Mouse (Mus musculus) CH12.LX (cell line): ENCODE data around the gene Ablim1. TPM values are rescaled to one million over a fixed set of nuclear protein-coding genes. Genes with fewer than 3 reads are reported as not detected.

Experiments
- DNase-seq: peaks from one replicate; pipeline ENCODE4 v3.0.0-alpha.2; 2013; ENCODE audit errors: extremely low read depth
- H3K27ac ChIP-seq: 2 replicates; pipeline ENCODE4 v1.5.1; 2012; ENCODE audit warnings: low read depth, mild to moderate bottlenecking, control low read depth, moderate library complexity; ENCODE audit not compliant: insufficient read depth
- H3K27me3 ChIP-seq: replicated peaks from 2 replicates; pipeline ENCODE3; 2012; ENCODE audit warnings: inconsistent platforms
- H3K36me3 ChIP-seq, 2 experiments: replicated peaks in 1 of 2; 2 replicates each; pipeline versions ENCODE3 to v1.6.1; 2012; ENCODE audit warnings: inconsistent platforms in 1 of 2, low read length in 1 of 2, mild to moderate bottlenecking in 1 of 2, mixed read lengths in 1 of 2, moderate library complexity in 1 of 2; ENCODE audit not compliant: control insufficient read depth in 1 of 2, insufficient read depth in 1 of 2
- H3K4me1 ChIP-seq, 2 experiments: 2 replicates each; pipeline ENCODE4 v1.6.1; 2012; ENCODE audit warnings: inconsistent platforms in 1 of 2, moderate library complexity in 1 of 2; ENCODE audit not compliant: insufficient read depth in 2 of 2, control insufficient read depth in 1 of 2
- H3K4me2 ChIP-seq: 2 replicates; pipeline ENCODE4 v1.6.1; 2012; ENCODE audit warnings: low read depth, mild to moderate bottlenecking, control low read depth; ENCODE audit not compliant: poor library complexity, insufficient read depth, severe bottlenecking
- H3K4me3 ChIP-seq, 3 experiments: fragments of 150-350 bp in 1 of 3; sonication (generic) in 1 of 3; replicated peaks in 1 of 3; 2 replicates each; pipeline versions ENCODE3 to v1.5.1; 2011 to 2012; ENCODE audit warnings: low read depth in 2 of 3, low read length in 2 of 3, mild to moderate bottlenecking in 2 of 3, moderate library complexity in 2 of 3, control low read depth in 1 of 3, improper control_type of control experiment in 1 of 3, inconsistent platforms in 1 of 3, mixed read lengths in 1 of 3; ENCODE audit not compliant: poor library complexity in 1 of 3
- H3K79me2 ChIP-seq: replicated peaks from 2 replicates; pipeline ENCODE4 v1.6.1; 2012; ENCODE audit warnings: mild to moderate bottlenecking, moderate library complexity; ENCODE audit not compliant: control insufficient read depth, poor library complexity, insufficient read depth, severe bottlenecking; ENCODE audit errors: extremely low read depth
- H3K9ac ChIP-seq: 2 replicates; pipeline ENCODE4 v1.6.1; 2012; ENCODE audit warnings: low read depth, mild to moderate bottlenecking, control low read depth, moderate library complexity; ENCODE audit not compliant: insufficient read depth
- H3K9me3 ChIP-seq: replicated peaks from 2 replicates; pipeline ENCODE3; 2012; ENCODE audit warnings: low read length, inconsistent platforms, mixed read lengths
- CTCF ChIP-seq, 2 experiments: IDR thresholded peaks in 1 of 2; conservative IDR thresholded peaks in 1 of 2; 2 replicates each; pipeline ENCODE4 v1.5.1; 2011 to 2012; ENCODE audit warnings: low read depth in 2 of 2, low read length in 2 of 2, improper control_type of control experiment in 1 of 2, inconsistent platforms in 1 of 2, mild to moderate bottlenecking in 1 of 2, moderate library complexity in 1 of 2
- ETS1 ChIP-seq: conservative IDR thresholded peaks from 2 replicates; pipeline ENCODE4 v1.6.1; 2012; ENCODE audit warnings: low read depth, mild to moderate bottlenecking, inconsistent platforms, low read length, improper control_type of control experiment, moderate library complexity
- GABPA ChIP-seq: IDR thresholded peaks from 2 replicates; pipeline ENCODE4 v1.6.1; 2012; ENCODE audit warnings: low read depth, low read length, improper control_type of control experiment, inconsistent platforms; ENCODE audit not compliant: insufficient replicate concordance
- JUN ChIP-seq: IDR thresholded peaks from 2 replicates; pipeline ENCODE4 v1.6.1; 2011; ENCODE audit warnings: low read depth, mild to moderate bottlenecking, low read length, improper control_type of control experiment, moderate library complexity; ENCODE audit not compliant: insufficient read depth
- JUND ChIP-seq: conservative IDR thresholded peaks from 2 replicates; pipeline ENCODE4 v1.6.1; 2011; ENCODE audit warnings: low read depth, low read length, improper control_type of control experiment
- MAZ ChIP-seq: IDR thresholded peaks from 2 replicates; pipeline ENCODE4 v1.6.1; 2012; ENCODE audit warnings: low read depth, mild to moderate bottlenecking, inconsistent platforms, low read length, improper control_type of control experiment, moderate library complexity
- MYC ChIP-seq: IDR thresholded peaks from 2 replicates; pipeline ENCODE4 v1.6.1; 2011; ENCODE audit warnings: low read depth, mild to moderate bottlenecking, improper control_type of control experiment, low read length
- NELFE ChIP-seq: IDR thresholded peaks from 2 replicates; pipeline ENCODE4 v1.6.1; 2011; ENCODE audit warnings: low read depth, low read length, improper control_type of control experiment
- NRF1 ChIP-seq: IDR thresholded peaks from 2 replicates; pipeline ENCODE4 v1.6.1; 2014; ENCODE audit warnings: low read depth, mild to moderate bottlenecking, inconsistent platforms, low read length, improper control_type of control experiment, moderate library complexity
- PAX5 ChIP-seq: IDR thresholded peaks from 2 replicates; pipeline ENCODE4 v1.6.1; 2012; ENCODE audit warnings: low read length, inconsistent platforms, mixed read lengths
- POLR2AphosphoS2 ChIP-seq: IDR thresholded peaks from 2 replicates; pipeline ENCODE4 v1.6.1; 2011; ENCODE audit warnings: low read depth, low read length, improper control_type of control experiment
- USF1 ChIP-seq: IDR thresholded peaks from 2 replicates; pipeline ENCODE4 v1.6.1; 2014; ENCODE audit warnings: low read depth, mild to moderate bottlenecking, inconsistent platforms, low read length, improper control_type of control experiment
- USF2 ChIP-seq: conservative IDR thresholded peaks from 2 replicates; pipeline ENCODE4 v1.6.1; 2011; ENCODE audit warnings: low read depth, low read length, improper control_type of control experiment
- ZKSCAN1 ChIP-seq: IDR thresholded peaks from 2 replicates; pipeline ENCODE4 v1.6.1; 2012; ENCODE audit warnings: low read depth, inconsistent platforms, low read length, improper control_type of control experiment, borderline replicate concordance
- ZNF384 ChIP-seq: IDR thresholded peaks from 2 replicates; pipeline ENCODE4 v1.6.1; 2012; ENCODE audit warnings: low read depth, low read length, improper control_type of control experiment, inconsistent platforms
- dilution Hi-C: fragments of 300-500 bp; cut with MboI; formaldehyde crosslinking; loops from 2 replicates; pipeline ENCODE4 v1.14.3; 2020; ENCODE audit warnings: low sequenced_read_pairs; ENCODE audit not compliant: extremely low pct_unique_long_range_greater_than_20kb, extremely low pct_ligation_motif_present
- in situ Hi-C: fragments of 300-500 bp; cut with MboI; formaldehyde crosslinking; loops from 3 replicates; pipeline ENCODE4 v1.14.3; 2019; ENCODE audit warnings: low sequenced_read_pairs, low pct_ligation_motif_present, low pct_unique_long_range_greater_than_20kb, mixed read lengths
- polyA plus RNA-seq: library from polyadenylated mRNA; unstranded; fragments of >175 nt; gene quantifications from 2 replicates; pipeline ENCODE4 v1.2.1, GENCODE M21; 2012; ENCODE audit warnings: low read depth; ENCODE audit not compliant: insufficient read length
- total RNA-seq, 2 experiments: library from RNA; depleted of rRNA; stranded (reverse); fragments of 300-350 nt in 1 of 2; fragments of >200 nt in 1 of 2; gene quantifications; 2 replicates each; pipeline ENCODE4 v1.2.3; 2012 to 2014

The Ablim1 gene
- total and polyA plus RNA-seq, 3 experiments = 0.85 to 2.4 (median 2.0) TPM

DNA sequence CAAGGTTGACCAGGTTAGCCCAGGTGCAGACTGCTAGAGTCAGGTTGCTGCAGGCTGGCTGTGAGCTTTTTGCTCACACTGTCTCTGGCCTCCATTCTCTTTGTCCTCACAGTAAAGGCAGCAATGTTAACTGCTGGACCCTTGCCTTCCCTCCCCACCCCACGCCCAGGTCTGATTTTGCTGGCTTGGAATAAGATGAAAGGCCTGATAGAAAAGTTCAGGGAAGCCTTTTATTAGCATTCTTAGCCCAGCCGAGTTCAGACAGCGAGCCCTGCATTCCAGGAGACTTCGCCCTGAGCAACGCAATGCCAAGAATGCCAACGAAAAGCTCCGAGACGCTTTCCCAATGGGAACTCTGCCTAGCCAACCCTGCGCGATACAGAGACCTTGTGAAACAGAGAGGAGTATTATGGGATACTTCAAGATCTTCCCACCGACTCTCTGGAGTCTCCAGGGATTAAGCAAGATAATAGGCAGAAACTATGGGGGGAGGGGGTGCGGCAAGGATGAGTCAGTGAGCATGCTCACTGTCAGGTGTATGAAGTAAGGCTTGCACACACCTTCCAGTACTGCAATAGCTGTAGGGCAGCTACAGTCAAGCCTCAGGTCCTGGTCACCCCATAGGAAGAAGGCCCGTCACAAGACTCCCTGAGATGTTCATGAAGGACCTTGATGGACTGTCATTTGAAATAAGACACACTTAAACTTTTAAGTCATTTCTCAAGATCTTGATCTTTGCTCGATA, 324.2 kb downstream of the Ablim1 start:
- H3K9me3 ChIP-seq = no peaks in the 10 kb centered on the region

DNA sequence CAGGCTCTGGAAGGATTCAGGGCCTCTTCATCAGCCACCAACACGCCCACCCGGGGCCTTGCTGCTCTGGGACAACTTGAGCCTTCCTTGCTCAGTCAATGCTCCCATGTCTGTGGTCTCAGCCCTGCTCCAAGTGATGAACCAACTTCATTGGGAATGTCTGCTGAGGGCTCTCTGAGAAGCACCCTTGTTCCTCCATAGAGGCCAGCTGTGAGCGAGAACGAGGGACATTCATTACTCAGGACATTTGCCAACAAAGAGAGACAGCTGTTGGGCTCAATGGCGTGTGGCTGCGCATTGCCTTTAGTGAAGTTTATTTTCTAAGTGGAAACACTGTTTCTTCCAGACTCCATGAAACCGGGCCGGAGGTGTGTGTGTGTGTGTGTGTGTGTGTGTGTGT, 325.5 kb downstream of the Ablim1 start:
- Histone ChIP-seq H3K4me2 (no peak overlapping the region), H3K4me1 (peaks cover 0 to 4% of the 10 kb centered on the region in 2 experiments; a peak in 2 of 4 replicates), H3K36me3 (no peaks in the 10 kb centered on the region), H3K27me3 (no peaks in the 10 kb centered on the region), H3K9me3 (no peaks in the 10 kb centered on the region), H3K4me3 (no peak overlapping the region), H3K27ac (no peak overlapping the region), H3K9ac (no peak overlapping the region), H3K79me2 (no peaks in the 10 kb centered on the region)
- in situ Hi-C loops (no loop called here), dilution Hi-C loops (no loop called here)
- no peak for DNase-seq
- TF ChIP-seq USF1 (no peak), ZKSCAN1 (no peak), USF2 (no peak), CTCF (conservative IDR thresholded peaks at IDR 0.05 in 1 of 2, IDR thresholded peaks at IDR 0.05 in 1 of 2; ENCODE audit: low read depth in 2 of 2, low read length in 2 of 2) (no peak), PAX5 (no peak), JUN (no peak), NRF1 (no peak), MAZ (no peak), ZNF384 (no peak), NELFE (no peak), JUND (no peak), POLR2AphosphoS2 (no peak), ETS1 (no peak)

More for the DNA sequence above, 324.2 kb downstream of the Ablim1 start:
- Histone ChIP-seq H3K4me3 (no peak overlapping the region), H3K27me3 (no peaks in the 10 kb centered on the region), H3K36me3 (no peaks in the 10 kb centered on the region), H3K79me2 (no peaks in the 10 kb centered on the region), H3K4me1 (no peaks in the 10 kb centered on the region), H3K4me2 (no peak overlapping the region), H3K27ac (no peak overlapping the region), H3K9ac (no peak overlapping the region)
- dilution Hi-C loops (no loop called here), in situ Hi-C loops (no loop called here)
- no peak for DNase-seq
- TF ChIP-seq MYC (no peak), PAX5 (no peak), USF1 (no peak), GABPA (no peak)
